Mouse (Mus musculus): ENCODE measurements around the gene Pfkp. TPM values are rescaled to one million over a fixed set of nuclear protein-coding genes. Genes with fewer than 3 reads are reported as not detected.

The Pfkp gene
- polyA plus RNA-seq, 1 experiment from 2014 or later, result 75.7 TPM

- WGBS, result 89% methylated on average over 7 of the region's 7 CpGs
- Histone ChIP-seq H3K27me3 (replicated peaks; ENCODE audit: control insufficient read depth, insufficient read depth, low read length) (no peaks in the 10 kb centered on the region), H3K4me1 (replicated peaks; ENCODE audit: control insufficient read depth, insufficient read depth, low read length) (no peaks in the 10 kb centered on the region), H3K36me3 (ENCODE audit: control insufficient read depth, insufficient read depth) (peaks cover 62% of the 10 kb centered on the region), H3K4me2 (replicated peaks; ENCODE audit: low read depth) (no peak overlapping the region), H3K9ac (ENCODE audit: low read depth, low read length) (no peak overlapping the region), H3K9me3 (ENCODE audit: control insufficient read depth) (no peaks in the 10 kb centered on the region), H3K4me3 (ENCODE audit: low read depth, low read length) (no peak overlapping the region), H3K27ac (ENCODE audit: low read depth, low read length) (no peak overlapping the region)
- TF ChIP-seq CTCF (IDR thresholded peaks at IDR 0.05; ENCODE audit: low read depth), result no peak
- ATAC-seq, result no peak
Measured at GRCm38 (mm10) chr13:6557771-6558170, 90.8 kb downstream of the Pfkp start.

DNA sequence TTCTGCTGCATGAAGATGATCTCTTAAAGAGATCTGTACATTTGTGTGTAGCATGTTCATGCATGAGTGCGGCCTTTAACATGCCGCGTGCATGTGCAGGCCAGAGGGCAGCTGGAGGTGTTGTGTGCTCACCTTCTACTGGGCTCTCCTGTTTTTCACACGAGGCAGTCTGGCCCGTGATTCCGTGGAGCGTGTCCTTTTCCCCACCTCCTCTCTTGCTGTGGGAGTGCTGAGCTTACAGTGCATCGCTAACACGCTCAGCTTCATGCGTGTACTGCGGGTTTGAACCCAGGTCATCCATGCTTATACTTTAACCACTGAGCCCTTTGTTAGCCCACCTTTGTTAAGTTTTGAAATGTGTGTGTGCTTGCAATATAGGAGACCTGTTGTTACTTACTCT, 92.9 kb downstream of the Pfkp start:
- no peaks in the 10 kb centered on the region for H3K4me1 ChIP-seq (replicated peaks; ENCODE audit: control insufficient read depth, insufficient read depth, low read length)
- H3K9me3 ChIP-seq (ENCODE audit: control insufficient read depth), result no peaks in the 10 kb centered on the region
- peaks cover 76% of the 10 kb centered on the region for H3K36me3 ChIP-seq (ENCODE audit: control insufficient read depth, insufficient read depth)
- no peak overlapping the region for H3K4me3 ChIP-seq (ENCODE audit: low read depth, low read length)
- no peak overlapping the region for H3K27ac ChIP-seq (ENCODE audit: low read depth, low read length)
- WGBS, result 93% methylated on average over 11 of the region's 11 CpGs
- no peak overlapping the region for H3K4me2 ChIP-seq (replicated peaks; ENCODE audit: low read depth)
- H3K27me3 ChIP-seq (replicated peaks; ENCODE audit: control insufficient read depth, insufficient read depth, low read length), result no peaks in the 10 kb centered on the region
- H3K9ac ChIP-seq (ENCODE audit: low read depth, low read length), result no peak overlapping the region
- no peak for TF ChIP-seq CTCF (IDR thresholded peaks at IDR 0.05; ENCODE audit: low read depth)
- no peak for ATAC-seq

- peak; percentile 38 for TF ChIP-seq CTCF (IDR thresholded peaks at IDR 0.05; ENCODE audit: low read depth)
- no peak overlapping the region for H3K9ac ChIP-seq (ENCODE audit: low read depth, low read length)
- no peak overlapping the region for H3K4me3 ChIP-seq (ENCODE audit: low read depth, low read length)
- peaks cover 60% of the 10 kb centered on the region for H3K36me3 ChIP-seq (ENCODE audit: control insufficient read depth, insufficient read depth)
- H3K9me3 ChIP-seq (ENCODE audit: control insufficient read depth), result no peaks in the 10 kb centered on the region
- WGBS, result 93% methylated on average over 2 of the region's 2 CpGs
- 0 out of 2 replicates have a peak, but pooled peaks cover 3% of the 10 kb centered on the region for H3K4me1 ChIP-seq (replicated peaks; ENCODE audit: control insufficient read depth, insufficient read depth, low read length)
- ATAC-seq, result no peak
- H3K27me3 ChIP-seq (replicated peaks; ENCODE audit: control insufficient read depth, insufficient read depth, low read length), result no peaks in the 10 kb centered on the region
- H3K4me2 ChIP-seq (replicated peaks; ENCODE audit: low read depth), result no peak overlapping the region
- H3K27ac ChIP-seq (ENCODE audit: low read depth, low read length), result no peak overlapping the region
Measured at GRCm38 (mm10) chr13:6553708-6554107, 94.9 kb downstream of the Pfkp start.

GRCm38 (mm10) chr13:6535287-6535932, 113.2 kb downstream of the Pfkp start:
- 34% methylated on average over 6 of the region's 6 CpGs for WGBS
- Histone ChIP-seq H3K27ac (ENCODE audit: low read depth, low read length) (no peak overlapping the region), H3K9ac (ENCODE audit: low read depth, low read length) (no peak overlapping the region), H3K4me2 (replicated peaks; ENCODE audit: low read depth) (no peak overlapping the region), H3K27me3 (replicated peaks; ENCODE audit: control insufficient read depth, insufficient read depth, low read length) (no peaks in the 10 kb centered on the region), H3K36me3 (ENCODE audit: control insufficient read depth, insufficient read depth) (no peaks in the 10 kb centered on the region), H3K4me1 (replicated peaks; ENCODE audit: control insufficient read depth, insufficient read depth, low read length) (no peaks in the 10 kb centered on the region), H3K9me3 (ENCODE audit: control insufficient read depth) (no peaks in the 10 kb centered on the region), H3K4me3 (ENCODE audit: low read depth, low read length) (no peak overlapping the region)
- peak; percentile 60 for TF ChIP-seq CTCF (IDR thresholded peaks at IDR 0.05; ENCODE audit: low read depth)
- no peak for ATAC-seq

DNA sequence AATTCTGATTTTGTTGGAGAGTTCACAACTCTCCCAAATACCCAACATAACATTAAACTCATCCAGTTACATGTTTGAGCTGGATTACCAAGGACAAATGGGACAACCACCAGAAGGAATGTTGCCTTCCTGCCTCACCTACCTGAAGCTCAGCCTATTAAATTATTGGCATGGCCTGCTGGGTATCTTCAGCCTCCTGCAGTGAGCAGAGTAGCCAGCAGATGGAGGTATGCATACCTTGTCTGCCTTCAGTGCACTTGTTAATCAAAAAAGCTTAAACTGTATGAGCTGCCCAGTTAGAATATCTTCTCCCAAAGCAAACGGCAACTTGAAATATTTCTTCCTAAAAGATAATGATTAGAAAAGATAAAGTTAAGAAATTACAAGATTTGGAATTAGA, 115.9 kb downstream of the Pfkp start:
- no peaks in the 10 kb centered on the region for H3K27me3 ChIP-seq (replicated peaks; ENCODE audit: control insufficient read depth, insufficient read depth, low read length)
- no peak overlapping the region for H3K27ac ChIP-seq (ENCODE audit: low read depth, low read length)
- ATAC-seq, result no peak
- WGBS, result 85% methylated on average over 1 of the region's 1 CpGs
- H3K9me3 ChIP-seq (ENCODE audit: control insufficient read depth), result no peaks in the 10 kb centered on the region
- H3K4me1 ChIP-seq (replicated peaks; ENCODE audit: control insufficient read depth, insufficient read depth, low read length), result no peaks in the 10 kb centered on the region
- H3K4me3 ChIP-seq (ENCODE audit: low read depth, low read length), result no peak overlapping the region
- H3K36me3 ChIP-seq (ENCODE audit: control insufficient read depth, insufficient read depth), result no peaks in the 10 kb centered on the region
- H3K4me2 ChIP-seq (replicated peaks; ENCODE audit: low read depth), result no peak overlapping the region
- TF ChIP-seq CTCF (IDR thresholded peaks at IDR 0.05; ENCODE audit: low read depth), result peak; percentile 58
- H3K9ac ChIP-seq (ENCODE audit: low read depth, low read length), result no peak overlapping the region

Other genes with a start within 250 kb of the Pfkp start
- gene Pitrm1, start 100.6 kb downstream of the Pfkp start, polyA plus RNA-seq (2015; fragmentation: Nextera tagmentation; extraction: Ambion mirVana), result 20.4 and 20.9 TPM in 2 replicates